Comparison of ENCODE assay signal across 8 mouse cellular contexts in the genomic region with DNA sequence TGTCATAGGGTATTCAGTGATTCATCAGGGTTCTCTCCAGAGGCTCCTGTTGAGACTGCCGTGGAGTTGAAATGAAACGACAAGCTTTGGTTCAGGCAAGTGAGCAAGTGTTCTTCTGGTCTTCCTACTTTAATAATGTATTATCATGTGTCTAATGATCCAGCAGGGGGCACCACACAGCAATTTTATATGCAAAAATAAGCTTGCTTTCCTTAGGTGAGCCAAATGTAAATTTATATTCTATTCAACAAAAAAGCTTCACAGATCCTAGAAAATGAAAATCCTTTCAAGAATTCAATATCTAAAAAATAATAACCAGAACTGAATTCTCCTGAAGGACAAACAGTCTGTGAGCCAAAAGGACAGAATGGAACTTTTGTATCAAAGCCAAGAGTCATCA. TPM values are rescaled to one million over a fixed set of nuclear protein-coding genes. Genes with fewer than 3 reads are reported as not detected.
DNase-seq lines count a peak whose midpoint lies in the region; ATAC-seq lines count a peak whose summit lies in the region.

No protein-coding gene starts in this region.

- DNase-seq in CD4-positive, CD25-positive, alpha-beta regulatory T cell, adult 2 months (ENCODE audit: low read depth, low spot score), result peak; percentile 62
- DNase-seq in left cerebral cortex, adult 11 months (ENCODE audit: low spot score), result peak; percentile 37
- DNase-seq in left cerebral cortex, adult 8-10 months (ENCODE audit: low spot score in 2 of 2), result no peak
- DNase-seq in NIH3T3 (ENCODE audit: low read depth), result peak; percentile 88
- DNase-seq in embryonic facial prominence, embryonic 14.5 days (ENCODE audit: low spot score), result peak; percentile 90
- peak; percentile 47 for DNase-seq in layer of hippocampus, adult 9-10 months (ENCODE audit: low spot score)
- peak; percentile 40 for DNase-seq in retina, adult 2 months (ENCODE audit: low read depth, low spot score)

- H3K27me3 ChIP-seq in embryonic facial prominence, embryonic 14.5 days (replicated peaks; ENCODE audit: control insufficient read depth, insufficient read depth, low read length), result no peaks in the 10 kb centered on the region

- ATAC-seq in CD4-positive, CD25-positive, alpha-beta regulatory T cell, adult 4 months, result no peak
- 0 out of 2 replicates have a peak, but pooled peaks have one; percentile 24 for ATAC-seq in embryonic facial prominence, embryonic 14.5 days (ENCODE audit: low read depth)

- no peak overlapping the region for H3K4me3 ChIP-seq in embryonic facial prominence, embryonic 14.5 days (ENCODE audit: low read depth, low read length)

- H3K36me3 ChIP-seq in embryonic facial prominence, embryonic 14.5 days (ENCODE audit: control insufficient read depth, insufficient read depth, low read length), result peaks cover 4% of the 10 kb centered on the region; the same call in 1 of the 2 replicates

- H3K27ac ChIP-seq in embryonic facial prominence, embryonic 14.5 days (replicated peaks; ENCODE audit: low read depth, low read length), result no peak overlapping the region

- H3K4me1 ChIP-seq in embryonic facial prominence, embryonic 14.5 days (ENCODE audit: control insufficient read depth, insufficient read depth, low read length), result peaks cover 8% of the 10 kb centered on the region; the same call in 1 of the 2 replicates

- H3K9ac ChIP-seq in embryonic facial prominence, embryonic 14.5 days (ENCODE audit: low read depth, low read length), result no peak overlapping the region

- no peaks in the 10 kb centered on the region for H3K9me3 ChIP-seq in embryonic facial prominence, embryonic 14.5 days (ENCODE audit: control insufficient read depth, low read length)

- no peak overlapping the region for H3K4me2 ChIP-seq in embryonic facial prominence, embryonic 14.5 days (ENCODE audit: low read depth, low read length)

- 18% methylated on average over 2 of the region's 2 CpGs for WGBS in embryonic facial prominence, embryonic 14.5 days

RNA-seq across cellular contexts. Expression of a gene that starts 36.5 kb away (rescaled TPM):
- polyA plus RNA-seq in CD4-positive, CD25-positive, alpha-beta regulatory T cell, adult 4 months (2017; shearing (Covaris generic)), result 100 to 1,000 TPM; 165 to 174 TPM
- total RNA-seq in left cerebral cortex, adult 8-10 months (2022), result 10 to 100 TPM; 66.4 to 77.2 (median 68.8) TPM
- polyA plus RNA-seq in embryonic facial prominence, embryonic 14.5 days (2014; fragmentation: Nextera tagmentation; extraction: Ambion mirVana), result 198 and 210 TPM in 2 replicates

Comparison
In these comparisons a context has a peak if more than half of its experiments do, and no peak if none do; other contexts are left out.
1. DNase-seq: peak in CD4-positive, CD25-positive, alpha-beta regulatory T cell, adult 2 months (single experiment), left cerebral cortex, adult 11 months (single experiment), NIH3T3 (single experiment), embryonic facial prominence, embryonic 14.5 days (single experiment), layer of hippocampus, adult 9-10 months (single experiment) and retina, adult 2 months (single experiment); none in left cerebral cortex, adult 8-10 months (0 of 2).